Mouse (Mus musculus): ENCODE results near the gene Rasgrf1. TPM values are rescaled to one million over a fixed set of nuclear protein-coding genes. Genes with fewer than 3 reads are reported as not detected.

Gene Rasgrf1
- polyA plus RNA-seq, 1 experiment = 3.8 TPM

DNA sequence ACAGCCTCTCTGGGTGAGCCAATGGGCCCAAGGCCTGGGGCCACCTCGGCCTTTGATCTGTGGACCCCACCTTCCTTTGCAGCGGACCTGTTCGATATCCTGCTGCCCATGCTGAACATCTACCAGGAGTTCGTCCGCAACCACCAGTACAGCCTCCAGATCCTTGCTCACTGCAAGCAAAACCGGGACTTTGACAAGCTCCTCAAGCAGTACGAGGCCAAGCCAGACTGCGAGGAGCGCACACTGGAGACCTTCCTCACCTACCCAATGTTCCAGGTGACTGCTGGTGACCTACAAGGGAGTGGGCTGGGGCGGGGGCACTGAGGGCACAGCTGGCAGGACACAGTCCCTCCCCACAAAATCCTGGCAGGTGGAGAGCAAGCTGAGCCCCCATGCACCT, 60.6 kb downstream of the Rasgrf1 start:
- Histone ChIP-seq H3K27me3 (ENCODE audit: control insufficient read depth, insufficient read depth, low read length) (no peaks in the 10 kb centered on the region), H3K4me1 (ENCODE audit: control insufficient read depth, insufficient read depth, low read length) (peaks cover 4% of the 10 kb centered on the region), H3K36me3 (ENCODE audit: control insufficient read depth, insufficient read depth, low read length) (no peaks in the 10 kb centered on the region), H3K4me3 (ENCODE audit: control insufficient read depth, low read depth, low read length) (no peak overlapping the region), H3K27ac (ENCODE audit: control insufficient read depth, insufficient read depth, low read depth, low read length) (no peak overlapping the region)
- TF ChIP-seq POLR2A (IDR thresholded peaks at IDR 0.05; ENCODE audit: control insufficient read depth, low read depth, low read length) = no peak
- TF ChIP-seq CTCF (IDR thresholded peaks at IDR 0.05; ENCODE audit: control insufficient read depth, insufficient read depth, insufficient replicate concordance, low read depth, low read length) = no peak

DNA sequence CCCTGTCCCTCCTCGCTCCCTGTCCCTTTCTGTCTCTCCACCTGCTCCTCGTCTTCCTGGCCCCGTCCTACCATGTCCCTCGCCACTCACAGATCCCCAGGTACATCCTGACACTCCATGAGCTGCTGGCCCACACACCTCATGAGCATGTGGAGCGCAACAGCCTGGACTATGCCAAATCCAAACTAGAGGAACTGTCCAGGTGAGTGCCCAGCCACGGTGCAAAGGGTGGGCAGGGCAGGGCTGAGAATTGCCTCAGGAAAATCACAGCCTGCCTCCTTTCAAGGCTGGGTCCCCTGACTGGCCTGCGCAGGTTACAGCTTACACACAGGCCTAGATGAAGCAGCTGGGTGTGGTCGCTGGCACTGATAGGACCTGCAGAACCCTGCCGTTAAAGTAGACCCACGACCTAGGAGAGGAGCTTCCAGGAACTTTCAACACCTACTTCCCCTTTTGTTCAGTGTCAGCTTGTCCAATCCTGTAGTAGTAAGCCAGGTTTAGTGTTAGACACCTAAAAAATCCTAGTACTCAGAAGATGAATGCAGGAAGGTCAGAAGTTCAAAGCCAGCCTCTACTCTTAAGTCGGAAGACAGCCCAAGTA, 61.3 kb downstream of the Rasgrf1 start:
- H3K36me3 ChIP-seq (ENCODE audit: control insufficient read depth, insufficient read depth, low read length) = no peaks in the 10 kb centered on the region
- H3K27ac ChIP-seq (ENCODE audit: control insufficient read depth, insufficient read depth, low read depth, low read length) = no peak overlapping the region
- H3K4me1 ChIP-seq (ENCODE audit: control insufficient read depth, insufficient read depth, low read length) = peaks cover 4% of the 10 kb centered on the region
- TF ChIP-seq POLR2A (IDR thresholded peaks at IDR 0.05; ENCODE audit: control insufficient read depth, low read depth, low read length) (no peak), CTCF (IDR thresholded peaks at IDR 0.05; ENCODE audit: control insufficient read depth, insufficient read depth, insufficient replicate concordance, low read depth, low read length) (no peak)
- no peaks in the 10 kb centered on the region for H3K27me3 ChIP-seq (ENCODE audit: control insufficient read depth, insufficient read depth, low read length)
- H3K4me3 ChIP-seq (ENCODE audit: control insufficient read depth, low read depth, low read length) = no peak overlapping the region

DNA sequence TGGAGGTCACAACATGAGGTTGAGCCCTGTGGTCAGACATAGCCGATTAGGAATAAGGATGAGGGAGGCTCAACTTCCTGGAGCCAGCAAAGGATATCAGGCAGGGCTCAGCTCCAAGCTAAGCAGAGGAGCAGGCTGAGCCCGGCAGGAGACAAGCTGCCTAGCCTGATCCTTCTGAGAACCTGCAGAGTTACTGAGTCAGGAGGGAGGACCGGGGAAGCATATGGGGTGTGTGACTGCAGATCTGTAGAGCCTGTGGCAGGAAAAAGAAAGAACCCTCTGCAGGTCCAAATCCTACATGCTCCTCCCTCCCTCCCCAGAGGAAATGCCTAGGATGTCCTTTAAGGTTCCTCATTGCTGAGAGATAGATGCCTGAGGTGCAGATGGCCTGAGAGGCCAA, 62.6 kb downstream of the Rasgrf1 start:
- TF ChIP-seq POLR2A (IDR thresholded peaks at IDR 0.05; ENCODE audit: control insufficient read depth, low read depth, low read length) (no peak), CTCF (IDR thresholded peaks at IDR 0.05; ENCODE audit: control insufficient read depth, insufficient read depth, insufficient replicate concordance, low read depth, low read length) (no peak)
- no peak overlapping the region for H3K4me3 ChIP-seq (ENCODE audit: control insufficient read depth, low read depth, low read length)
- H3K36me3 ChIP-seq (ENCODE audit: control insufficient read depth, insufficient read depth, low read length) = no peaks in the 10 kb centered on the region
- H3K27me3 ChIP-seq (ENCODE audit: control insufficient read depth, insufficient read depth, low read length) = no peaks in the 10 kb centered on the region
- H3K4me1 ChIP-seq (ENCODE audit: control insufficient read depth, insufficient read depth, low read length) = peaks cover 4% of the 10 kb centered on the region
- no peak overlapping the region for H3K27ac ChIP-seq (ENCODE audit: control insufficient read depth, insufficient read depth, low read depth, low read length)

DNA sequence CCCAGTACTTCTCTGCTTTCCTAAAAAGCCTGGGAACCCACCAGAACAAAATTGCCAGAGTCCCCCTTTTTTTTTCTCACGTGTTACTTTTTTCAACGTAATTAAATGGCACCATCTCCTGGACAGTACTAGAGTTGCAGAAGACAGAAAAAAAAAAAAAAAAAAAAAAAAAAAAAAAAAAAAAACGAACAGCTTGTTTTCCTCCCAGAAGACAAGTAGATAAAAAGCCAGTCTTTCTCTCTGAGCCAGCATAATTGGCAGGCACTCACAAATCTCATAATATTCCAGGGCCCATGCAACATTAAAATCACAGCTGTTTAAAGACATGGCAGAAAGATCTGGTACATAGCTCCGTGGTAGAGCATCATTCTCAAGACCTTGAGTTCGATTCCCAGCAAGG, 64.1 kb downstream of the Rasgrf1 start:
- Histone ChIP-seq H3K4me1 (ENCODE audit: control insufficient read depth, insufficient read depth, low read length) (peaks cover 4% of the 10 kb centered on the region), H3K27me3 (ENCODE audit: control insufficient read depth, insufficient read depth, low read length) (no peaks in the 10 kb centered on the region), H3K4me3 (ENCODE audit: control insufficient read depth, low read depth, low read length) (no peak overlapping the region), H3K27ac (ENCODE audit: control insufficient read depth, insufficient read depth, low read depth, low read length) (no peak overlapping the region), H3K36me3 (ENCODE audit: control insufficient read depth, insufficient read depth, low read length) (no peaks in the 10 kb centered on the region)
- TF ChIP-seq CTCF (IDR thresholded peaks at IDR 0.05; ENCODE audit: control insufficient read depth, insufficient read depth, insufficient replicate concordance, low read depth, low read length) (no peak), POLR2A (IDR thresholded peaks at IDR 0.05; ENCODE audit: control insufficient read depth, low read depth, low read length) (no peak)

DNA sequence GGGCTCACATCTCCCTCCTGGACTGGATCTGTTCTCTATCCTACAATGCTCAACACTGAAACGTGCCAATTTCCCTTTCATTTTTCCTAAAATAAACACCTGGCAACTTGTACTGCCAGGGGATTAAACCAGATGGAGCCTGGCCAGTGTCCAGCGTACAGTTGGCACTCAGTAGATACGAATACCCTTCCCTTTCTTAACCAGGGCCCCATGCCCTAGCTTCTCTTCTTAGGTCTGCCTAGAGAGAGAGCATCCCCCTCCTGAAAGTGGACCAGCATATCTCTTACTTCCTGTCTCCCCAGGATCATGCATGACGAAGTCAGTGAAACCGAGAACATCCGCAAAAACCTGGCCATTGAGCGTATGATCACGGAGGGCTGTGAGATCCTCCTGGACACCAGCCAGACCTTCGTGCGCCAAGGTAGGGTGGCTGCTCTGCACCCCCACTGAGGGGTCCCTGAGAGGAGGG, 64.8 kb downstream of the Rasgrf1 start:
- H3K27ac ChIP-seq (ENCODE audit: control insufficient read depth, insufficient read depth, low read depth, low read length) = no peak overlapping the region
- no peaks in the 10 kb centered on the region for H3K36me3 ChIP-seq (ENCODE audit: control insufficient read depth, insufficient read depth, low read length)
- no peak overlapping the region for H3K4me3 ChIP-seq (ENCODE audit: control insufficient read depth, low read depth, low read length)
- no peaks in the 10 kb centered on the region for H3K27me3 ChIP-seq (ENCODE audit: control insufficient read depth, insufficient read depth, low read length)
- TF ChIP-seq POLR2A (IDR thresholded peaks at IDR 0.05; ENCODE audit: control insufficient read depth, low read depth, low read length) (no peak), CTCF (IDR thresholded peaks at IDR 0.05; ENCODE audit: control insufficient read depth, insufficient read depth, insufficient replicate concordance, low read depth, low read length) (no peak)
- H3K4me1 ChIP-seq (ENCODE audit: control insufficient read depth, insufficient read depth, low read length) = peaks cover 4% of the 10 kb centered on the region

DNA sequence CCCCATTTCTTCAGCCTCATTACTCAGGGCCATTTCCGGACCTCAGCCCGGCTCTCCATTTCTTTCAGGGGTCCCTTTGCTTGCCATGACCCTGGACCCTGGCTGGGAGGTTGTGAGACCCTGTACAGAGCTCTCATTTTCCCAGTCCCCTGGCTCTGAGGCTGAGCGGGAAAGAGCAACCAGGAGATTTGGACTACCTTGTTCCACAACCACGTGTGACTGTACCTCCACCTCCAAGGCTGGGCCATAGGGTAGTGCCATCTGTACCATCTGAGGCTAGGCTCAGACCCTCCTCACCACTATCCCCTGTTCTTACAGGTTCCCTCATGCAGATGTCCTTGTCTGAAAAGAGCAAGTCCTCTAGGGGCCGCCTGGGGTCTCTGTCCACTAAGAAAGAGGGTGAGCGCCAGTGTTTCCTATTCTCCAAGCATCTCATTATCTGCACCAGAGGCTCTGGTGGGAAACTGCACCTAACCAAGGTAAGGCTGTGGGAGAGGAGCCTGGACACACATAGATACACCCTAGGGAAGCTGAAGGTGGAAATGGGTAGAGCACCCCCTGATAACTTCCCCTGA, 66.7 kb downstream of the Rasgrf1 start:
- TF ChIP-seq CTCF (IDR thresholded peaks at IDR 0.05; ENCODE audit: control insufficient read depth, insufficient read depth, insufficient replicate concordance, low read depth, low read length) = no peak
- no peak for TF ChIP-seq POLR2A (IDR thresholded peaks at IDR 0.05; ENCODE audit: control insufficient read depth, low read depth, low read length)
- Histone ChIP-seq H3K27me3 (ENCODE audit: control insufficient read depth, insufficient read depth, low read length) (no peaks in the 10 kb centered on the region), H3K27ac (ENCODE audit: control insufficient read depth, insufficient read depth, low read depth, low read length) (no peak overlapping the region), H3K36me3 (ENCODE audit: control insufficient read depth, insufficient read depth, low read length) (no peaks in the 10 kb centered on the region), H3K4me1 (ENCODE audit: control insufficient read depth, insufficient read depth, low read length) (peaks cover 4% of the 10 kb centered on the region), H3K4me3 (ENCODE audit: control insufficient read depth, low read depth, low read length) (no peak overlapping the region)

DNA sequence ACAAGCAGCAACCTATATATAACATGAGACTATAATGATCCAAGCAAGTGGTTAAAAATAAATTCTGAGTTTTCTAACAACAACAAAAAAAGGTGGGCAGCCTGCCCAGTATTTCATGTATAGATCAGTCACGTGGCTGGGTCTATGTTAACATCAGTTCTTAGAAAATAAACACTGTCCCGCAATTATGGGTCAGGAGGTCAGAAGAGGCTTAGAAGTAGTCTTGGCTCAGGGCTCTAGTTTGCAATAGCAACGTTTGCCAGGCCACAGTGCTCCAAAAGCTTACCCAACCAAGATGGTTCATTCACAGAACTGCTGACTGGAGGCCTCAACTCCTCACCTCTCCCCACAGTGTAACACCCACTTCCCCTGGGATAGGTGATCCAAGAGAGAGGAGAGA, 69.5 kb downstream of the Rasgrf1 start:
- Histone ChIP-seq H3K27me3 (ENCODE audit: control insufficient read depth, insufficient read depth, low read length) (no peaks in the 10 kb centered on the region), H3K4me1 (ENCODE audit: control insufficient read depth, insufficient read depth, low read length) (no peaks in the 10 kb centered on the region), H3K36me3 (ENCODE audit: control insufficient read depth, insufficient read depth, low read length) (no peaks in the 10 kb centered on the region), H3K27ac (ENCODE audit: control insufficient read depth, insufficient read depth, low read depth, low read length) (no peak overlapping the region), H3K4me3 (ENCODE audit: control insufficient read depth, low read depth, low read length) (no peak overlapping the region)
- TF ChIP-seq CTCF (IDR thresholded peaks at IDR 0.05; ENCODE audit: control insufficient read depth, insufficient read depth, insufficient replicate concordance, low read depth, low read length) = no peak
- no peak for TF ChIP-seq POLR2A (IDR thresholded peaks at IDR 0.05; ENCODE audit: control insufficient read depth, low read depth, low read length)

All from testis, adult 2 months (tissue).